Mouse (Mus musculus) thymus, postnatal 10 days (tissue): ENCODE results near the gene Ptpn18.
A peak's percentile ranks its signal among the peaks of the same experiment; 100 is the strongest.

ENCODE experiments used
- DNase-seq, 2 experiments: peaks; one replicate each; pipeline ENCODE4 v3.0.0; 2021; ENCODE audit warnings: low spot score in 2 of 2

The Ptpn18 gene

GRCm38 (mm10) chr1:34464310-34464817, 4.8 kb downstream of the Ptpn18 start:
- no peak for DNase-seq

- no peak for DNase-seq
Observed at GRCm38 (mm10) chr1:34465445-34465844, 5.9 kb downstream of the Ptpn18 start.

- no peak for DNase-seq
Observed at GRCm38 (mm10) chr1:34468051-34468450, 8.5 kb downstream of the Ptpn18 start.

- no peak for DNase-seq
Observed at GRCm38 (mm10) chr1:34468500-34468899, 8.9 kb downstream of the Ptpn18 start.

GRCm38 (mm10) chr1:34469801-34470200, 10.2 kb downstream of the Ptpn18 start:
- DNase-seq: no peak

- DNase-seq: peak; percentile 64 to 74
Observed at GRCm38 (mm10) chr1:34472427-34473300, 13.1 kb downstream of the Ptpn18 start.

GRCm38 (mm10) chr1:34478891-34479655, 19.5 kb downstream of the Ptpn18 start:
- DNase-seq: no peak

GRCm38 (mm10) chr1:34480801-34481200, 21.2 kb downstream of the Ptpn18 start:
- no peak for DNase-seq

- no peak for DNase-seq
Observed at GRCm38 (mm10) chr1:34481920-34482669, 22.5 kb downstream of the Ptpn18 start.

GRCm38 (mm10) chr1:34484470-34484869, 24.9 kb downstream of the Ptpn18 start:
- no peak for DNase-seq

- peak; percentile 56 to 64 for DNase-seq
Observed at GRCm38 (mm10) chr1:34485461-34486188, 26.1 kb downstream of the Ptpn18 start.

- DNase-seq: no peak
Observed at GRCm38 (mm10) chr1:34487383-34487782, 27.8 kb downstream of the Ptpn18 start.

- DNase-seq: no peak
Observed at GRCm38 (mm10) chr1:34489852-34490541, 30.4 kb downstream of the Ptpn18 start.

- DNase-seq: no peak
Observed at GRCm38 (mm10) chr1:34491480-34491879, 31.9 kb downstream of the Ptpn18 start.

GRCm38 (mm10) chr1:34502991-34503390, 43.4 kb downstream of the Ptpn18 start:
- no peak for DNase-seq

- no peak for DNase-seq
Observed at GRCm38 (mm10) chr1:34505307-34505706, 45.7 kb downstream of the Ptpn18 start.

GRCm38 (mm10) chr1:34505970-34506551, 46.5 kb downstream of the Ptpn18 start:
- DNase-seq: no peak

GRCm38 (mm10) chr1:34507986-34508385, 48.4 kb downstream of the Ptpn18 start:
- DNase-seq: no peak

GRCm38 (mm10) chr1:34510575-34510981, 51.0 kb downstream of the Ptpn18 start:
- DNase-seq: peak; percentile 16 to 33

- peak; percentile 23 to 65 for DNase-seq
Observed at GRCm38 (mm10) chr1:34511027-34511426, 51.5 kb downstream of the Ptpn18 start.
